Mouse (Mus musculus): ENCODE results near the gene Samhd1. TPM values are rescaled to one million over a fixed set of nuclear protein-coding genes. Genes with fewer than 3 reads are reported as not detected.
A peak's percentile ranks its signal among the peaks of the same experiment; 100 is the strongest.

Gene Samhd1
- polyA plus RNA-seq, 1 experiment from 2014 or later = 26.6 TPM

DNA sequence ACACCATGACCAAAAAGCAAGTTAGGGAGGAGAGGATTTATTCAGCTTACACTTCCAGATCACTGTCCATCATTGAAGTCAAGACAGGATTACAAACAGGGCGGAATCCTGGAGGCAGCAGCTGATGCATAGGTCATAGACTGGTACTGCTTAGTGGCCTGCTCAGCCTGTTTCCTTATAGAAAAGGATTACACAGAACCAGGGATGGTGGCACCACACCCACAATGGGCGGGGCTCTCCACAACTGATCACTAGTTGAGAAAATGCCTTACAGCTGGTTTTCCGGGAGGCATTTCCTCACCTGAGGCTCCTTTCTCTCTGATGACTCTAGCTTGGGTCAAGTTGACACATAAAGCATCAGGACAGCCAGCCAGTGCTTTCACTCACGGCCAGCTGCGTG, 13.4 kb upstream of the Samhd1 start:
- H3K27ac ChIP-seq = no peak overlapping the region
- H3K4me3 ChIP-seq = no peak overlapping the region
- peaks cover 65% of the 10 kb centered on the region for H3K36me3 ChIP-seq
- DNase-seq (ENCODE audit: low spot score) = no peak
- H3K4me1 ChIP-seq = no peaks in the 10 kb centered on the region
- 97% methylated on average over 5 of the region's 5 CpGs for WGBS
- H3K9me3 ChIP-seq = no peaks in the 10 kb centered on the region
- H3K27me3 ChIP-seq (ENCODE audit: insufficient read depth, poor library complexity, severe bottlenecking) = no peaks in the 10 kb centered on the region

DNA sequence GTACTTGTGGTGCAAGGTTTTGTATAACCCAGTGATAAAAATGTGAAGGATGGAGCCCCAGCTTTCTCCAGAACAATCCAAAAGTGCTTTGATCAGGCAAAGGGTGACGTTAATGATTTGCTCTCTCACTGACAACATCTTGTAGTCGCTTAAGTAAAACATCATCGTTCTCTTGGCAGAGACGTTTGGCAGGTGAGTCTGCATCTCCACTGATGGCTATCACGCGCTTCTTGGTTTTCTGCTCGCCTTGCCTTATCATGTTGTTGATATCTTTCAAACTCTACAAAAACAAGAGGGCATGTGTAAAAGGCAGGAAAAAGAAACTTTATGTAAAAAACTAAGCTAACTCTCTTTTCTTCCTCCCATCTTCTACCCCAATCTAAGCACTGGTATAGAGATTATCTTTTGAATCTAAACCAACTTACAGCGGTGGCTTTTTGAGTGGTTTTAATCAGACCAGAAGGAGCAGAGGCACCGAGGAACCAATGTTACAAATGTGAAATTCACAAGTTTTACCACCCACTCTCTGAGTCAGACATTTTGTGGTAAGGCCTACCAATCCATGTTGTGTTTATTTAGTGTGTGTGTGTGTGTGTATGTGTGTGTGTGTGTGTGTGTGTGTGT, 12.4 kb upstream of the Samhd1 start:
- DNase-seq (ENCODE audit: low spot score) = no peak
- no peaks in the 10 kb centered on the region for H3K4me1 ChIP-seq
- H3K4me3 ChIP-seq = no peak overlapping the region
- peaks cover 60% of the 10 kb centered on the region for H3K36me3 ChIP-seq
- H3K27ac ChIP-seq = no peak overlapping the region
- no peaks in the 10 kb centered on the region for H3K9me3 ChIP-seq
- 84% methylated on average over 9 of the region's 9 CpGs for WGBS
- H3K27me3 ChIP-seq (ENCODE audit: insufficient read depth, poor library complexity, severe bottlenecking) = no peaks in the 10 kb centered on the region

- peaks cover 39% of the 10 kb centered on the region for H3K36me3 ChIP-seq
- 62% methylated on average over 1 of the region's 1 CpGs for WGBS
Measured at GRCm38 (mm10) chr2:157145173-157145572, 10.1 kb upstream of the Samhd1 start.

GRCm38 (mm10) chr2:157144132-157144531, 9.1 kb upstream of the Samhd1 start:
- no peak overlapping the region for H3K4me3 ChIP-seq
- H3K27me3 ChIP-seq (ENCODE audit: insufficient read depth, poor library complexity, severe bottlenecking) = no peaks in the 10 kb centered on the region
- no peaks in the 10 kb centered on the region for H3K4me1 ChIP-seq
- no peaks in the 10 kb centered on the region; the same call in 1 of the 2 replicates for H3K9me3 ChIP-seq
- WGBS = 71% methylated on average over 5 of the region's 5 CpGs
- DNase-seq (ENCODE audit: low spot score) = no peak
- no peak overlapping the region for H3K27ac ChIP-seq
- peaks cover 28% of the 10 kb centered on the region for H3K36me3 ChIP-seq

More at GRCm38 (mm10) chr2:157145173-157145572, 10.1 kb upstream of the Samhd1 start:
- no peak overlapping the region for H3K27ac ChIP-seq
- no peaks in the 10 kb centered on the region for H3K4me1 ChIP-seq
- H3K27me3 ChIP-seq (ENCODE audit: insufficient read depth, poor library complexity, severe bottlenecking) = no peaks in the 10 kb centered on the region
- no peak for DNase-seq (ENCODE audit: low spot score)
- no peak overlapping the region for H3K4me3 ChIP-seq
- H3K9me3 ChIP-seq = no peaks in the 10 kb centered on the region

GRCm38 (mm10) chr2:157141962-157142361, 6.9 kb upstream of the Samhd1 start:
- no peak overlapping the region for H3K4me3 ChIP-seq
- no peak overlapping the region for H3K27ac ChIP-seq
- no peaks in the 10 kb centered on the region for H3K4me1 ChIP-seq
- peaks cover 10% of the 10 kb centered on the region; the same call in 1 of the 2 replicates for H3K36me3 ChIP-seq
- 81% methylated on average over 4 of the region's 4 CpGs for WGBS
- DNase-seq (ENCODE audit: low spot score) = no peak
- H3K27me3 ChIP-seq (ENCODE audit: insufficient read depth, poor library complexity, severe bottlenecking) = no peaks in the 10 kb centered on the region
- no peaks in the 10 kb centered on the region; the same call in 1 of the 2 replicates for H3K9me3 ChIP-seq

GRCm38 (mm10) chr2:157139251-157139802, 4.3 kb upstream of the Samhd1 start:
- Histone ChIP-seq H3K4me3 (no peak overlapping the region), H3K9me3 (no peaks in the 10 kb centered on the region; the same call in 1 of the 2 replicates), H3K36me3 (0 out of 2 replicates have a peak, but pooled peaks cover under 1% of the 10 kb centered on the region), H3K27me3 (ENCODE audit: insufficient read depth, poor library complexity, severe bottlenecking) (no peaks in the 10 kb centered on the region), H3K4me1 (no peaks in the 10 kb centered on the region), H3K27ac (no peak overlapping the region)
- DNase-seq (ENCODE audit: low spot score) = no peak
- WGBS = 69% methylated on average over 5 of the region's 5 CpGs

GRCm38 (mm10) chr2:157138808-157139207, 3.7 kb upstream of the Samhd1 start:
- 76% methylated on average over 5 of the region's 5 CpGs for WGBS
- Histone ChIP-seq H3K27me3 (ENCODE audit: insufficient read depth, poor library complexity, severe bottlenecking) (no peaks in the 10 kb centered on the region), H3K9me3 (no peaks in the 10 kb centered on the region; the same call in 1 of the 2 replicates), H3K27ac (no peak overlapping the region), H3K4me1 (no peaks in the 10 kb centered on the region), H3K36me3 (no peaks in the 10 kb centered on the region), H3K4me3 (no peak overlapping the region)
- no peak for DNase-seq (ENCODE audit: low spot score)

- WGBS = 87% methylated on average over 9 of the region's 9 CpGs
- no peak for DNase-seq (ENCODE audit: low spot score)
Measured at GRCm38 (mm10) chr2:157137959-157138731, 3.1 kb upstream of the Samhd1 start.

GRCm38 (mm10) chr2:157136646-157137045, 1.6 kb upstream of the Samhd1 start:
- H3K36me3 ChIP-seq = no peaks in the 10 kb centered on the region
- H3K27ac ChIP-seq = no peak overlapping the region
- 82% methylated on average over 2 of the region's 2 CpGs for WGBS
- no peaks in the 10 kb centered on the region; the same call in 1 of the 2 replicates for H3K9me3 ChIP-seq
- 0 out of 2 replicates have a peak, but pooled peaks cover 3% of the 10 kb centered on the region for H3K4me1 ChIP-seq
- no peaks in the 10 kb centered on the region for H3K27me3 ChIP-seq (ENCODE audit: insufficient read depth, poor library complexity, severe bottlenecking)
- H3K4me3 ChIP-seq = no peak overlapping the region
- DNase-seq (ENCODE audit: low spot score) = no peak

More at GRCm38 (mm10) chr2:157137959-157138731, 3.1 kb upstream of the Samhd1 start:
- Histone ChIP-seq H3K27ac (no peak overlapping the region), H3K4me3 (no peak overlapping the region), H3K36me3 (no peaks in the 10 kb centered on the region), H3K9me3 (no peaks in the 10 kb centered on the region; the same call in 1 of the 2 replicates), H3K4me1 (no peaks in the 10 kb centered on the region), H3K27me3 (ENCODE audit: insufficient read depth, poor library complexity, severe bottlenecking) (no peaks in the 10 kb centered on the region)

DNA sequence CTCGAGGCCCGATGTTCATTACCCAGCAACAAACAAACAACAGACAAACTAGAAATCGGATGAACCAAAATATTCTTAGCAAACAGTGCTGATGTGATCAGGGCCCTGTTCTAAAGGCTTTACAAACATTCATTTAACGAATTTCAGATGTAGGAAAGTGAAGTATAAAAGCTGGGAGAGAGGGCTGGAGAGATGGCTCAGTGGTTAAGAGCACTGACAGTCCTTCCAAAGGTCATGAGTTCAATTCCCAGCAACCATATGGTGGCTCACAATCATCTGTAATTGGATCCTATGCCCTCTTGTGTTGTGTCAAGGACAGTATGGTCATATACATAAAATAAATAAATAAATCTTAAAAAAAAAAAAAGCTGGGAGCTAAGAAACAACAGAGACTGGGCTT, 1.1 kb upstream of the Samhd1 start:
- H3K4me3 ChIP-seq = no peak overlapping the region
- no peaks in the 10 kb centered on the region for H3K27me3 ChIP-seq (ENCODE audit: insufficient read depth, poor library complexity, severe bottlenecking)
- H3K36me3 ChIP-seq = no peaks in the 10 kb centered on the region
- H3K27ac ChIP-seq = no peak overlapping the region
- H3K4me1 ChIP-seq = 0 out of 2 replicates have a peak, but pooled peaks cover 3% of the 10 kb centered on the region
- 86% methylated on average over 4 of the region's 4 CpGs for WGBS
- no peaks in the 10 kb centered on the region; the same call in 1 of the 2 replicates for H3K9me3 ChIP-seq
- DNase-seq (ENCODE audit: low spot score) = no peak

GRCm38 (mm10) chr2:157135529-157136120, 560 bp upstream of the Samhd1 start:
- no peak for DNase-seq (ENCODE audit: low spot score)
- Histone ChIP-seq H3K27me3 (ENCODE audit: insufficient read depth, poor library complexity, severe bottlenecking) (no peaks in the 10 kb centered on the region), H3K36me3 (no peaks in the 10 kb centered on the region), H3K4me3 (peak overlapping the region; percentile 75), H3K4me1 (0 out of 2 replicates have a peak, but pooled peaks cover 3% of the 10 kb centered on the region), H3K27ac (peak overlapping the region; percentile 90), H3K9me3 (no peaks in the 10 kb centered on the region; the same call in 1 of the 2 replicates)
- 89% methylated on average over 10 of the region's 10 CpGs for WGBS

GRCm38 (mm10) chr2:157134479-157134931, 560 bp downstream of the Samhd1 start:
- Histone ChIP-seq H3K27me3 (ENCODE audit: insufficient read depth, poor library complexity, severe bottlenecking) (no peaks in the 10 kb centered on the region), H3K36me3 (no peaks in the 10 kb centered on the region), H3K4me1 (0 out of 2 replicates have a peak, but pooled peaks cover 3% of the 10 kb centered on the region), H3K27ac (peak overlapping the region; percentile 90), H3K4me3 (peak overlapping the region; percentile 75), H3K9me3 (no peaks in the 10 kb centered on the region)
- peak; percentile 85 for DNase-seq (ENCODE audit: low spot score)
- under 1% methylated on average over 25 of the region's 25 CpGs for whole genome bisulfite sequencing

Data from heart, embryonic 10.5 days (tissue).